Mouse (Mus musculus): ENCODE results near the gene Slc25a51. TPM values are rescaled to one million over a fixed set of nuclear protein-coding genes. Genes with fewer than 3 reads are reported as not detected.
"Not testable (repeated sequence)": the region's sequence is repeated elsewhere in the genome, so short reads cannot be mapped to it uniquely, and the experiment has no call there.

Slc25a51 gene
- polyA plus RNA-seq, 1 experiment from 2014 or later, result 69.5 TPM

GRCm38 (mm10) chr4:45407001-45407702 is 1.4 kb downstream of the Slc25a51 start:
- peak overlapping the region; percentile 96; the same call in 1 of the 2 replicates for H3K27ac ChIP-seq (replicated peaks)
- H3K4me2 ChIP-seq, result peak overlapping the region; percentile 96
- no peaks in the 10 kb centered on the region for H3K9me3 ChIP-seq
- no peaks in the 10 kb centered on the region for H3K27me3 ChIP-seq
- H3K4me1 ChIP-seq (replicated peaks), result peaks cover 34% of the 10 kb centered on the region
- WGBS, result 55% methylated on average over 5 of the region's 5 CpGs
- ATAC-seq (ENCODE audit: low FRiP score, low read depth), result no peak
- H3K9ac ChIP-seq, result peak overlapping the region; percentile 98
- H3K4me3 ChIP-seq, result peak overlapping the region; percentile 99
- peaks cover 16% of the 10 kb centered on the region for H3K36me3 ChIP-seq

- Histone ChIP-seq H3K4me1 (replicated peaks) (peaks cover 34% of the 10 kb centered on the region), H3K27me3 (no peaks in the 10 kb centered on the region)
- 64% methylated on average over 7 of the region's 7 CpGs for WGBS
Observed at GRCm38 (mm10) chr4:45406397-45406796, 2.2 kb downstream of the Slc25a51 start.

GRCm38 (mm10) chr4:45405315-45405714 is 3.3 kb downstream of the Slc25a51 start:
- no peak overlapping the region for H3K27ac ChIP-seq (replicated peaks)
- no peak overlapping the region for H3K9ac ChIP-seq
- no peak overlapping the region for H3K4me2 ChIP-seq
- peaks cover 34% of the 10 kb centered on the region for H3K4me1 ChIP-seq (replicated peaks)
- no peaks in the 10 kb centered on the region for H3K27me3 ChIP-seq
- no peak overlapping the region for H3K4me3 ChIP-seq
- no peak for ATAC-seq (ENCODE audit: low FRiP score, low read depth)
- whole genome bisulfite sequencing, result 59% methylated on average over 7 of the region's 7 CpGs
- peaks cover 25% of the 10 kb centered on the region for H3K36me3 ChIP-seq
- no peaks in the 10 kb centered on the region for H3K9me3 ChIP-seq

More at GRCm38 (mm10) chr4:45406397-45406796, 2.2 kb downstream of the Slc25a51 start:
- no peak for ATAC-seq (ENCODE audit: low FRiP score, low read depth)
- H3K9me3 ChIP-seq, result no peaks in the 10 kb centered on the region
- peak overlapping the region; percentile 96 for H3K4me2 ChIP-seq
- H3K4me3 ChIP-seq, result peak overlapping the region; percentile 4
- H3K27ac ChIP-seq (replicated peaks), result no peak overlapping the region
- peaks cover 20% of the 10 kb centered on the region for H3K36me3 ChIP-seq
- peak overlapping the region; percentile 98 for H3K9ac ChIP-seq

- no peak overlapping the region for H3K27ac ChIP-seq (replicated peaks)
- no peak overlapping the region for H3K4me2 ChIP-seq
- H3K4me1 ChIP-seq (replicated peaks), result peaks cover 27% of the 10 kb centered on the region
- no peak overlapping the region for H3K9ac ChIP-seq
- ATAC-seq (ENCODE audit: low FRiP score, low read depth), result no peak
- 95% methylated on average over 7 of the region's 7 CpGs for WGBS
- H3K4me3 ChIP-seq, result no peak overlapping the region
- no peaks in the 10 kb centered on the region for H3K27me3 ChIP-seq
- H3K36me3 ChIP-seq, result peaks cover 36% of the 10 kb centered on the region
- H3K9me3 ChIP-seq, result no peaks in the 10 kb centered on the region
Observed at GRCm38 (mm10) chr4:45404086-45404485, 4.5 kb downstream of the Slc25a51 start.

GRCm38 (mm10) chr4:45403499-45403878 is 5.1 kb downstream of the Slc25a51 start:
- WGBS, result 93% methylated on average over 7 of the region's 7 CpGs
- Histone ChIP-seq H3K9ac (no peak overlapping the region), H3K4me2 (no peak overlapping the region), H3K27me3 (no peaks in the 10 kb centered on the region), H3K4me3 (no peak overlapping the region), H3K27ac (replicated peaks) (no peak overlapping the region), H3K9me3 (no peaks in the 10 kb centered on the region), H3K4me1 (replicated peaks) (peaks cover 25% of the 10 kb centered on the region), H3K36me3 (peaks cover 41% of the 10 kb centered on the region)
- no peak for ATAC-seq (ENCODE audit: low FRiP score, low read depth)

GRCm38 (mm10) chr4:45402878-45403498 is 5.6 kb downstream of the Slc25a51 start:
- ATAC-seq (ENCODE audit: low FRiP score, low read depth), result no peak
- Histone ChIP-seq H3K27me3 (no peaks in the 10 kb centered on the region), H3K4me1 (replicated peaks) (peaks cover 25% of the 10 kb centered on the region), H3K36me3 (peaks cover 46% of the 10 kb centered on the region), H3K9ac (no peak overlapping the region), H3K4me3 (no peak overlapping the region), H3K27ac (replicated peaks) (no peak overlapping the region), H3K9me3 (no peaks in the 10 kb centered on the region), H3K4me2 (no peak overlapping the region)
- 81% methylated on average over 7 of the region's 7 CpGs for WGBS

- no peak overlapping the region for H3K27ac ChIP-seq (replicated peaks)
- H3K9me3 ChIP-seq, result no peaks in the 10 kb centered on the region
- WGBS, result 89% methylated on average over 4 of the region's 4 CpGs
- H3K9ac ChIP-seq, result no peak overlapping the region
- no peak overlapping the region for H3K4me3 ChIP-seq
- H3K4me2 ChIP-seq, result no peak overlapping the region
- peaks cover 52% of the 10 kb centered on the region for H3K36me3 ChIP-seq
- H3K4me1 ChIP-seq (replicated peaks), result peaks cover 20% of the 10 kb centered on the region
- no peaks in the 10 kb centered on the region for H3K27me3 ChIP-seq
- no peak for ATAC-seq (ENCODE audit: low FRiP score, low read depth)
Observed at GRCm38 (mm10) chr4:45402281-45402680, 6.3 kb downstream of the Slc25a51 start.

GRCm38 (mm10) chr4:45399421-45400210 is 8.9 kb downstream of the Slc25a51 start:
- no peaks in the 10 kb centered on the region for H3K27me3 ChIP-seq
- H3K4me1 ChIP-seq (replicated peaks), result no peaks in the 10 kb centered on the region
- H3K9me3 ChIP-seq, result no peaks in the 10 kb centered on the region
- H3K4me2 ChIP-seq, result no peak overlapping the region
- H3K4me3 ChIP-seq, result no peak overlapping the region
- peaks cover 56% of the 10 kb centered on the region for H3K36me3 ChIP-seq
- H3K9ac ChIP-seq, result no peak overlapping the region
- ATAC-seq (ENCODE audit: low FRiP score, low read depth), result no peak
- 96% methylated on average over 45 of the region's 45 CpGs for WGBS
- H3K27ac ChIP-seq (replicated peaks), result no peak overlapping the region

GRCm38 (mm10) chr4:45398315-45398714 is 10.3 kb downstream of the Slc25a51 start:
- H3K9me3 ChIP-seq; H3K4me1 ChIP-seq (replicated peaks); H3K27me3 ChIP-seq; H3K4me3 ChIP-seq; H3K9ac ChIP-seq; H3K4me2 ChIP-seq; H3K27ac ChIP-seq (replicated peaks); ATAC-seq (ENCODE audit: low FRiP score, low read depth): not testable (repeated sequence)
- peaks cover 49% of the 10 kb centered on the region for H3K36me3 ChIP-seq
- WGBS, result 87% methylated on average over 5 of the region's 5 CpGs

GRCm38 (mm10) chr4:45396211-45396610 is 12.4 kb downstream of the Slc25a51 start:
- not testable (repeated sequence) for H3K9ac ChIP-seq; ATAC-seq (ENCODE audit: low FRiP score, low read depth); H3K9me3 ChIP-seq; H3K27ac ChIP-seq (replicated peaks); H3K4me2 ChIP-seq; H3K4me3 ChIP-seq; H3K27me3 ChIP-seq; H3K4me1 ChIP-seq (replicated peaks)
- WGBS, result 91% methylated on average over 6 of the region's 6 CpGs
- H3K36me3 ChIP-seq, result peaks cover 34% of the 10 kb centered on the region

GRCm38 (mm10) chr4:45393658-45394057 is 14.9 kb downstream of the Slc25a51 start:
- Histone ChIP-seq H3K4me1 (replicated peaks) (no peaks in the 10 kb centered on the region), H3K36me3 (peaks cover 16% of the 10 kb centered on the region), H3K9ac (no peak overlapping the region), H3K4me3 (no peak overlapping the region), H3K27me3 (no peaks in the 10 kb centered on the region), H3K4me2 (no peak overlapping the region), H3K27ac (replicated peaks) (no peak overlapping the region), H3K9me3 (no peaks in the 10 kb centered on the region)
- 80% methylated on average over 5 of the region's 5 CpGs for WGBS
- ATAC-seq (ENCODE audit: low FRiP score, low read depth), result no peak

- H3K9ac ChIP-seq, result no peak overlapping the region
- no peak overlapping the region for H3K27ac ChIP-seq (replicated peaks)
- ATAC-seq (ENCODE audit: low FRiP score, low read depth), result no peak
- no peak overlapping the region for H3K4me3 ChIP-seq
- peaks cover 10% of the 10 kb centered on the region; the same call in 1 of the 2 replicates for H3K36me3 ChIP-seq
- no peak overlapping the region for H3K4me2 ChIP-seq
- WGBS, result 87% methylated on average over 8 of the region's 8 CpGs
- H3K9me3 ChIP-seq, result no peaks in the 10 kb centered on the region
- no peaks in the 10 kb centered on the region for H3K27me3 ChIP-seq
- no peaks in the 10 kb centered on the region for H3K4me1 ChIP-seq (replicated peaks)
Observed at GRCm38 (mm10) chr4:45392994-45393393, 15.6 kb downstream of the Slc25a51 start.
